Mouse (Mus musculus) ES-E14 (cell line): ENCODE measurements around the gene Slc26a1.

Experiments used
- ZC3H11A ChIP-seq: IDR thresholded peaks from 2 replicates; pipeline ENCODE4 v1.6.1; 2012; ENCODE audit warnings: low read depth, mild to moderate bottlenecking, inconsistent platforms, low read length, borderline replicate concordance
- ZNF384 ChIP-seq: IDR thresholded peaks from 2 replicates; pipeline ENCODE4 v1.6.1; 2012; ENCODE audit warnings: low read depth, low read length, inconsistent platforms

DNA sequence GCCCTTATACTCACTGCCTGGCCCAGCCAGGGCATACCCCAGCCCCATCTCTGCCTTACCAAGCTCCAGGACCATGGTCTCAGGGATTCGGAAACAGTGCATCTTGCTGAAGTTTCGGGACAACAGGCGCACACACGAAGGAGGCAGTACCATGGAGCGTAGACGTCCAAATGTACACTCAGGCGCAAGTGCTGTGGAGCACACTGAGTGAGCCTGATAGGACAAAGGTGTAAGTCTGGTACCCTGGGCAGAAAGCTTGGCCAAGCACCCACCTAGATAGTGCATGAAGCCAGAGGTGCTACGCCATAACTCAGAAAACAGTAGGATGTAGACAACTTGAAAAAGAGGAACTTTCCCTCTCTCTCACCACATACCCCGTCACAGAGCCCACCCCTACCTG is 20.0 kb downstream of the Slc26a1 start:
- no peak for TF ChIP-seq ZNF384
- TF ChIP-seq ZC3H11A, result no peak
